In genomic region chr15:51633068-51633467, GRCm38 (mm10) we compare ENCODE assay signal across 17 mouse cellular contexts.
"Had no signal": no experiment of that assay in that cellular context is flagged by ENCODE, and none has a peak within 500 bp of the region (broad histone marks: within the 10 kb centered on the region; RNA-seq: fewer than 3 reads in every experiment).

No protein-coding gene starts in this region.

- H3K27me3 ChIP-seq: liver, embryonic 15.5 days; midbrain, embryonic 12.5 days; neural tube, embryonic 12.5 days; stomach, embryonic 15.5 days had no signal

- H3K9me3 ChIP-seq: liver, embryonic 15.5 days; megakaryocyte, embryonic 14.5 days; midbrain, embryonic 12.5 days; neural tube, embryonic 12.5 days; stomach, embryonic 15.5 days had no signal

- ATAC-seq: midbrain, embryonic 16.5 days had no signal

- H3K9ac ChIP-seq: liver, embryonic 15.5 days; lung, embryonic 14.5 days; midbrain, embryonic 12.5 days; neural tube, embryonic 12.5 days; stomach, embryonic 15.5 days had no signal

- H3K4me1 ChIP-seq: liver, embryonic 15.5 days; stomach, embryonic 15.5 days had no signal

- H3K27ac ChIP-seq: liver, embryonic 15.5 days; macrophage; midbrain, embryonic 12.5 days; neural tube, embryonic 12.5 days; stomach, embryonic 15.5 days; stomach, postnatal 0 days had no signal

- H3K36me3 ChIP-seq: liver, embryonic 15.5 days; midbrain, embryonic 12.5 days; neural tube, embryonic 12.5 days; stomach, embryonic 15.5 days had no signal

- H3K4me2 ChIP-seq: liver, embryonic 15.5 days; lung, embryonic 14.5 days; midbrain, embryonic 12.5 days; neural tube, embryonic 12.5 days; stomach, embryonic 15.5 days had no signal

- H3K4me3 ChIP-seq: liver, embryonic 15.5 days; megakaryocyte, embryonic 14.5 days; midbrain, embryonic 12.5 days; neural tube, embryonic 12.5 days; stomach, embryonic 15.5 days had no signal

- DNase-seq: lung, adult 18-20 months; lung, embryonic 14.5 days; lung, postnatal 14 days; lung, postnatal 36 days; midbrain, embryonic 14.5 days; right cerebral cortex, postnatal 14 days; thymus, adult 2 months; thymus, postnatal 14 days; thymus, postnatal 36 days had no signal
